Mouse (Mus musculus) ES-Bruce4 (cell line): ENCODE results near the gene Caln1.

Experiments
- CTCF ChIP-seq: IDR thresholded peaks from one replicate; pipeline ENCODE4 v1.8.1; 2011; ENCODE audit warnings: low read depth, low read length
- EP300 ChIP-seq: IDR thresholded peaks from 2 replicates; pipeline ENCODE4 v1.6.1; 2011; ENCODE audit warnings: low read depth, low read length; ENCODE audit not compliant: insufficient read depth

DNA sequence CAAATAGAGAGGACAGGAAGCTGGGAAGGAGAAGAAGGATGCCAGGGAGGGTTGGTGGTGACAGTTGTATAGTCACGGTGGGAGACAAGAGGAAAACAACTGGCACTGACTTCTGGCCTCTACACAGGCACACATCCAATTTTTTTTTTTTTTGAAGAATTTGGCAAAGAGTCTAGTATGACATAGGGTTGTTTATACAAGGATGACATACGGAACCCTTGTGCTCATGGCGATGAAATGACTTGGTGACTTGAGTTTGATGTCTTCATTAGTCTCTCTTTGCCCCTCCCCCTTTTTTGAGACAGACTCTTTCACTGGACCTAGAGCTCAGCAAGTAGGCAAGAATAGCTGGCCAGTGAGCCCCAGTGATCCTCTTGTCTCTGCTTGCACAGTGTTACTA is 322.1 kb downstream of the Caln1 start:
- no peak for TF ChIP-seq CTCF
- no peak for TF ChIP-seq EP300
